Comparison of ENCODE assay signal across 11 mouse cellular contexts in genomic region chr5:148569444-148569843, GRCm38 (mm10). TPM values are rescaled to one million over a fixed set of nuclear protein-coding genes. Genes with fewer than 3 reads are reported as not detected.
DNase-seq lines count a peak whose midpoint lies in the region; ATAC-seq and TF ChIP-seq lines count a peak whose summit lies in the region.
"Had no signal": no experiment of that assay in that cellular context is flagged by ENCODE, and none has a peak within 500 bp of the region (broad histone marks: within the 10 kb centered on the region; RNA-seq: fewer than 3 reads in every experiment).

No protein-coding gene starts in this region.

- no peak for TF ChIP-seq POLR2A in heart, adult 2 months (IDR thresholded peaks at IDR 0.05; ENCODE audit: insufficient read depth, low read depth, low read length)
- TF ChIP-seq POLR2A in myocyte (IDR thresholded peaks at IDR 0.05; ENCODE audit: insufficient read length, low read depth) = no peak

- TF ChIP-seq CTCF in heart, adult 2 months (IDR thresholded peaks at IDR 0.05) = no peak

- H3K27ac ChIP-seq in heart, adult 2 months = peak overlapping the region; percentile 19
- no peak overlapping the region for H3K27ac ChIP-seq in heart, embryonic 11.5 days (ENCODE audit: low read depth, low read length)
- H3K27ac ChIP-seq: embryonic facial prominence, embryonic 15.5 days; hindbrain, embryonic 10.5 days; limb, embryonic 12.5 days had no signal

- no peak overlapping the region for H3K9ac ChIP-seq in heart, adult 2 months (ENCODE audit: low read depth, low read length)
- H3K9ac ChIP-seq in heart, embryonic 11.5 days (ENCODE audit: low read depth, low read length) = no peak overlapping the region
- H3K9ac ChIP-seq: embryonic facial prominence, embryonic 15.5 days; limb, embryonic 12.5 days had no signal

- no peak overlapping the region; the same call in 1 of the 2 replicates for H3K4me3 ChIP-seq in heart, adult 2 months
- H3K4me3 ChIP-seq in heart, embryonic 11.5 days (ENCODE audit: low read depth, low read length) = no peak overlapping the region
- no peak overlapping the region for H3K4me3 ChIP-seq in myocyte
- H3K4me3 ChIP-seq: embryonic facial prominence, embryonic 15.5 days; hindbrain, embryonic 10.5 days; limb, embryonic 12.5 days had no signal

- ATAC-seq in heart, embryonic 11.5 days (replicated peaks; ENCODE audit: insufficient number of reproducible peaks, low FRiP score, low TSS enrichment) = no peak

- H3K4me2 ChIP-seq in heart, embryonic 11.5 days = no peak overlapping the region
- peak overlapping the region; percentile 47 for H3K4me2 ChIP-seq in myocyte (ENCODE audit: low read depth)
- H3K4me2 ChIP-seq: embryonic facial prominence, embryonic 15.5 days; limb, embryonic 12.5 days had no signal

- peaks cover 2% of the 10 kb centered on the region for H3K4me1 ChIP-seq in heart, adult 2 months (ENCODE audit: control insufficient read depth, insufficient read depth, low read length)
- peaks cover 6% of the 10 kb centered on the region for H3K4me1 ChIP-seq in heart, embryonic 11.5 days (ENCODE audit: control insufficient read depth, insufficient read depth, low read length)
- H3K4me1 ChIP-seq: embryonic facial prominence, embryonic 15.5 days had no signal

- 43% methylated on average over 13 of the region's 13 CpGs for WGBS in heart, adult 2 months
- 74% methylated on average over 13 of the region's 13 CpGs for WGBS in heart, embryonic 11.5 days (ENCODE audit: insufficient replicate concordance)

- H3K9me3 ChIP-seq in heart, embryonic 11.5 days (replicated peaks; ENCODE audit: control insufficient read depth, low read length) = peaks cover 3% of the 10 kb centered on the region; the same call in 1 of the 2 replicates
- H3K9me3 ChIP-seq: embryonic facial prominence, embryonic 15.5 days; hindbrain, embryonic 10.5 days had no signal

- H3K36me3 ChIP-seq in heart, adult 2 months (ENCODE audit: control insufficient read depth, insufficient read depth, low read length) = no peaks in the 10 kb centered on the region
- no peaks in the 10 kb centered on the region for H3K36me3 ChIP-seq in heart, embryonic 11.5 days (ENCODE audit: control insufficient read depth, insufficient read depth, low read length)
- H3K36me3 ChIP-seq in myocyte (ENCODE audit: control insufficient read depth, insufficient read depth) = no peaks in the 10 kb centered on the region
- H3K36me3 ChIP-seq: embryonic facial prominence, embryonic 15.5 days; hindbrain, embryonic 10.5 days; limb, embryonic 12.5 days had no signal

- H3K79me2 ChIP-seq in heart, adult 2 months (replicated peaks; ENCODE audit: control insufficient read depth, insufficient read depth, low read length) = no peaks in the 10 kb centered on the region
- H3K79me2 ChIP-seq in myocyte (ENCODE audit: control insufficient read depth, insufficient read depth) = no peaks in the 10 kb centered on the region

- peak; percentile 67; the same call in 1 of the 2 replicates for TF ChIP-seq EP300 in heart, adult 2 months (IDR thresholded peaks at IDR 0.05; ENCODE audit: insufficient read depth, low read depth, low read length)

- no peak overlapping the region for H3ac ChIP-seq in myocyte (ENCODE audit: control insufficient read depth, insufficient read length)

- intact Hi-C loops in heart, adult 2 months (cut with DNase I) = no loop called here
- intact Hi-C loops in heart, postnatal 36 days (cut with DNase I) = no loop called here

- peak; percentile 48 to 53 for DNase-seq in heart, adult 2 months
- DNase-seq in heart, postnatal 36 days = peak; percentile 21 to 42
- DNase-seq in kidney, postnatal 14 days = peak; percentile 79
- no peak for DNase-seq in adipocyte (ENCODE audit: low spot score)
- no peak for DNase-seq in layer of hippocampus, postnatal 14 days (ENCODE audit: low spot score in 2 of 2)
- DNase-seq: cerebellum, postnatal 14 days had no signal

- H3K27me3 ChIP-seq in heart, adult 2 months (ENCODE audit: control insufficient read depth, insufficient read depth, low read length) = no peaks in the 10 kb centered on the region
- H3K27me3 ChIP-seq in heart, embryonic 11.5 days (ENCODE audit: control insufficient read depth, insufficient read depth, low read length) = no peaks in the 10 kb centered on the region
- H3K27me3 ChIP-seq in myocyte (ENCODE audit: control insufficient read depth, insufficient read depth, insufficient read length) = no peaks in the 10 kb centered on the region
- H3K27me3 ChIP-seq: embryonic facial prominence, embryonic 15.5 days; limb, embryonic 12.5 days had no signal

TF ChIP-seq in myocyte, 11 proteins besides CTCF, POLR2A, EP300 and RAD21:
- TF ChIP-seq MYOD1 (IDR thresholded peaks at IDR 0.05; ENCODE audit: control insufficient read depth in 1 of 3, insufficient read length in 2 of 3, low read depth in 2 of 3) = peak; percentile 67 to 87 (median 82)
- peak in 2 of 3 experiments; percentile 77 to 87 for TF ChIP-seq MYOG (IDR thresholded peaks at IDR 0.05; ENCODE audit: control insufficient read depth in 1 of 3, insufficient read depth in 1 of 3, insufficient read length in 2 of 3, low read depth in 2 of 3)
- no peak for TF ChIP-seq USF1 (IDR thresholded peaks at IDR 0.05; ENCODE audit: low read depth)
- peak; percentile 52 for TF ChIP-seq TCF12 (IDR thresholded peaks at IDR 0.05; ENCODE audit: insufficient read depth, poor library complexity, severe bottlenecking)
- peak; percentile 43; the same call in 1 of the 2 replicates for TF ChIP-seq CEBPB (IDR thresholded peaks at IDR 0.05; ENCODE audit: insufficient read depth, poor library complexity, severe bottlenecking)
- TF ChIP-seq MAX (IDR thresholded peaks at IDR 0.05; ENCODE audit: low read depth) = no peak
- no peak for TF ChIP-seq REST (IDR thresholded peaks at IDR 0.05; ENCODE audit: insufficient read depth, insufficient read length)

RNA-seq across cellular contexts. Expression of gene Ubl3, which starts 16.9 kb away (rescaled TPM):
- total RNA-seq in heart, adult 2 months (2021) = 100 to 1,000 TPM in 1 of 2 experiments, 10 to 100 TPM in 1; 92.7 to 112 TPM
- polyA plus RNA-seq in heart, adult 2 months (2012; rRNA removed) = 43.6 and 55.3 TPM in 2 replicates
- 57.1 and 59.1 TPM in 2 replicates for polyA plus RNA-seq in heart, embryonic 11.5 days (2014; fragmentation: Nextera tagmentation; extraction: Ambion mirVana)
- 10 to 100 TPM; 90.7 to 96.1 TPM for total RNA-seq in heart, postnatal 36 days (2021)
- 43.3 TPM for polyA plus RNA-seq in myocyte (2012; fragmentation: generic; extraction: Trizol)
- total RNA-seq in layer of hippocampus, postnatal 14 days (2021) = 100 to 1,000 TPM; 198 to 222 TPM

Comparison
In these comparisons a context has a peak if more than half of its experiments do, and no peak if none do; other contexts are left out.
1. DNase-seq: peak in heart, adult 2 months (2 of 2), heart, postnatal 36 days (2 of 2) and kidney, postnatal 14 days (single experiment); none in adipocyte (single experiment) and layer of hippocampus, postnatal 14 days (0 of 2).